Mouse (Mus musculus) regulatory T cell (primary cell): Measurements from ENCODE around the gene 4930430A15Rik.

Experiments
- in situ Hi-C: fragments of 300-600 bp; cut with MboI, MseI; formaldehyde crosslinking; loops from one replicate; pipeline ENCODE4 v1.15.1; 2025; ENCODE audit warnings: high pct_unique_total_duplicates

4930430A15Rik gene

DNA sequence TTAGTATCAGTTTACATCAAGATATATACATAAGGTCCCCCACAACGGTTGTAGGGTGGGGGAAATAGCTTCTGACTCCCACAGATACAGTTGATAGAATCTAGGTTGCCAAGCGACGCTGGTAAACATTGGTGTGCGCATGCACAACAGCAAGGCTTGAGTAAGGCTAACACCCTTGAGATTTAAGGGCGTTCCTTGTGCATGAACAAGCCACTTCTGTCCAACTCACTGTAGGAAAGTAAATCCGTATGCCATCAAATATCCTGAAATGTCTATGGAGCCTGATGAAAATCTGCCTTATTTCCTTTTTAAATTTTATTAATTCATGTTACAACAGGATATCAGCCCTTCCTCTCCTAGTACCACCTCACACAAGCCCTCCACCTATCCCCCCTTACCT is at the start of gene 4930430A15Rik:
Gene 4930430A15Rik, minus strand, starts transcription at position 101 of the 400 bp plus-strand sequence.
- in situ Hi-C loops: no loop called here

GRCm38 (mm10) chr2:111274006-111274405 is 44.6 kb upstream of the 4930430A15Rik start, which contains the start of gene Olfr1277:
Olfr1277 (minus strand) TSS chr2:111274106.
- in situ Hi-C loops: no loop called here

DNA sequence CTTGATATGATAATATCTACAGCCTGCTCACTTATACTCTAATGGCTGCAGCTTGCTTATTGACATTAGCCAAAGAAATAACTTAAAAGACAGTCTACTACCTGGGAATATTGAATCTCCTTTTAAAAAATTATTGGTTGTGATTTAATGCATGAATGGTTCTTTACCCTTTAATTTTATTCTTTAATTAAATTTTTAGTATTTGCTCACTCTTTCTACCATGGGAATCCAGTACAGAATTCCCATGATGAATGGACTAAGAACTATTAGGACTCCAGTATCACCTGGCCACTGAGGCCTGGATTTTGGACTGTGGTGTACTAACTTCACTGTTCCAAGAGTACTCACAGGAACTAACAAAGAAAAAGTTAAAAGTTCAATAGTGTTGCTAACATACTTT is 24.8 kb upstream of the 4930430A15Rik start, which contains the start of gene Olfr1276:
Gene Olfr1276, plus strand, starts transcription at position 301 of the 400 bp plus-strand sequence.
- in situ Hi-C loops: no loop called here

DNA sequence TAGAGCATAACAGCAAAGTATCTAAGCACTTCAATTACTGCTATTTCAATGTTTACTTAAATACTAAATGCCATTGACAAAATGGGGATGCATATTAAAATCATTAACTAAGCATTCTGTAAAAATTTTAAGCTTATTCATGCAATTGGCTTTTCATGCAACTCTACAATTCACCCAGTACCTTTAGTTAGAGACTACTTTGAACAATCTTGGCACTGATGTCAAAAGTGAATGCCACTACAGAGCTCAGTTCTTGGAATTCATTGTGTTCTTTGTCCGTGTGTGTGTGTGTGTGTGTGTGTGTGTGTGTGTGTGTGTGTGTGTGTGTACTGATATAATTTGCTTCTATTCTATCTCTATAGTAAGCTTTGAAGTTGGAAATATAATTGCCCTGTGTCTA is 5.8 kb upstream of the 4930430A15Rik start, which contains the start of gene Olfr1275:
Gene Olfr1275, minus strand, starts transcription at position 101 of the 400 bp plus-strand sequence.
- in situ Hi-C loops: no loop called here

- in situ Hi-C loops: no loop called here
Measured at GRCm38 (mm10) chr2:111182068-111182467, 47.3 kb downstream of the 4930430A15Rik start.

- in situ Hi-C loops: no loop called here
Measured at GRCm38 (mm10) chr2:111152836-111153235, 76.6 kb downstream of the 4930430A15Rik start, which contains the start of gene Gm15130. Gm15130 (minus strand) TSS chr2:111152936.

GRCm38 (mm10) chr2:111135739-111136138 is 93.7 kb downstream of the 4930430A15Rik start:
- in situ Hi-C loops: no loop called here
